Mouse (Mus musculus): ENCODE results near the gene Adcy2.

GRCm38 (mm10) chr13:68902708-68903107, 96.6 kb downstream of the Adcy2 start:
- TF ChIP-seq CTCF (IDR thresholded peaks at IDR 0.05; ENCODE audit: extremely low read depth, insufficient read depth, low read length) (no peak), POLR2A (IDR thresholded peaks at IDR 0.05; ENCODE audit: extremely low read depth, insufficient read depth, low read length) (no peak)

Measured in cortical plate, adult 2 months (tissue).